Mouse (Mus musculus): ENCODE measurements around the gene Slc38a8. TPM values are rescaled to one million over a fixed set of nuclear protein-coding genes. Genes with fewer than 3 reads are reported as not detected.

Gene Slc38a8
- polyA plus RNA-seq, 1 experiment from 2014 or later = not detected

DNA sequence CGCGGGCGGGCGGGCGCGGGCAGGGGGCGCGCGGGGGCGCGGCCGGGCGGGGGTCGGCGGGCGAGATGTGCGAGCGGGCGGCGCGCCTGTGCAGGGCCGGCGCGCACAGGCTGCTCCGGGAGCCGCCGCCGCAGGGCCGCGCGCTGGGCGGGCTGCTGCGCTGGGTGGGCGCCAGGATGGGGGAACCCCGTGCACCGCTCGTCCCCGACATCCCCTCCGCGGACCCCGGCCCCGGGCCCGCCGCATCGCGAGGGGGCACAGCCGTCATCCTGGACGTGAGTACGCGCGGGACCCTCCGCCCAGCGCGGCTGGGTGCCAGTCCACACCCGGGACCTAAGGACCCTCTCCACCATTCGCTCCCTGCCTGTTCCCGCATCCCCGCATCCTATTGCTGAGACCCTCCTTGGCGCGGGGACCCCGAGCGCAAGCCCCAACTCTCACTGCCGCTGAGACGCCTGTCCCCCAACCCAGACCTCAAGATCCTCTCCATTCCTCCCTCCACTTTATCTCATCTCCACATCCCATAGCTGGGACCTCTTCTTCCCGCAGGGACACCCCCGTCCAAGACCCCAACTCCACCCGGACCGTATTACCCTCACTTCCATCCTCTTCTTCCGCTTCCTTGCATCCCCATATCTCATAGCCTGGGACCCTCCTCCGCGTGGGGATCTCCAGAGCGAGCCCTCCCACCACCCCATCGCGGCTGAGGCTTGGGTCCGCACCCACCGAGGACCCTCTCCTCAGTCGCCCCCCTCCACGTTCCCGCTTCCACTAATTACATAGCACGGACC is 54.3 kb downstream of the Slc38a8 start:
- 1% methylated on average over 53 of the region's 80 CpGs for whole genome bisulfite sequencing
- Histone ChIP-seq H3K36me3 (ENCODE audit: control insufficient read depth, insufficient read depth, low read length) (no peaks in the 10 kb centered on the region), H3K4me1 (ENCODE audit: control insufficient read depth, insufficient read depth, low read length) (peaks cover 5% of the 10 kb centered on the region), H3K9me3 (replicated peaks; ENCODE audit: control insufficient read depth, low read length) (no peaks in the 10 kb centered on the region), H3K4me2 (ENCODE audit: low read depth, low read length) (peak overlapping the region; percentile 100), H3K4me3 (replicated peaks; ENCODE audit: low read length) (peak overlapping the region; percentile 65), H3K27me3 (ENCODE audit: control insufficient read depth, insufficient read depth, low read length) (peaks cover 16% of the 10 kb centered on the region), H3K9ac (ENCODE audit: low read length) (peak overlapping the region; percentile 78), H3K27ac (ENCODE audit: low read length) (no peak overlapping the region)
- no peak for ATAC-seq (ENCODE audit: insufficient read depth, low FRiP score)

DNA sequence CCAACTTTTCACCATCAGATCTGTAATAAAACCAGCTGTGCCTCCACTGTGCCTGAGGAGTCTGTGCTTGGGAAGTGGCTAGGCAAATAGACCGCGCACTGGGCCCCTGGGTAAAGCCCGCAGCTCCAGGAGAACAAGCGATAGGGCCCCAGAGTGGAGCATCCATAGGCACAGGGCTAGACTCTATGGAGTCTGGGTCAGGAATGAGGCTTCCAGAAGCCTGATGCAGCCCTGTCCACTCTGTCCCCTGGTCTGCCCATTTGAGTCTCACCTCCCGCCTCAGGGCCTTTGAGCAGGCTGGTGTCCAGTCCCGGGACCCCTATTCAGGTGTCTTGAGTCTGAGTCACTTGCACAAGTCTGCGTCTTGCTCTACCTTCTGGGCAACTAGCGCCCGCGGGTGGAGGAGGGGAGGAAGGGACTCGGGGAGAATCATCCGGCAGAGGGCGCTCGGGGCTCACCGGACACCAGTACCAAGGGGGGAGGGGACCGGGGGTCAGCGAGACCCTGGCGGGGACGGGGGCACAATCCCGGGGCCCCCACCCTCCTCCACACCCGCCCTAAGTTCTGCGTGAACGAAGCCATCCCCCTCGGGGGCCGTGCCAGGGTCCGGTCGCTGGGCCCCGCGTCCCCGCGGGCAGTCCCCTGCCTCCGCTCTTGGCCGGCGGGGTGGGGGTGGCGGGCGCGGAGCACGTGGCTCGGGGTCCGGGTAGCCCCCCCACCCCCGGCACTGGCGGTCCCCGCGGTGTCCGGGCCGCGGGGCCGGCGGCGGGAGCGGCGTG is 55.1 kb downstream of the Slc38a8 start, which contains the start of gene Necab2:
Gene Necab2, plus strand, starts transcription at position 509 of the 779 bp plus-strand sequence.
- Histone ChIP-seq H3K9me3 (replicated peaks; ENCODE audit: control insufficient read depth, low read length) (no peaks in the 10 kb centered on the region), H3K9ac (ENCODE audit: low read length) (peak within 1 kb of the TSS; percentile 78), H3K36me3 (ENCODE audit: control insufficient read depth, insufficient read depth, low read length) (no peaks in the 10 kb centered on the region), H3K27ac (ENCODE audit: low read length) (no peak within 1 kb of the TSS), H3K4me3 (replicated peaks; ENCODE audit: low read length) (peak within 1 kb of the TSS; percentile 65), H3K27me3 (ENCODE audit: control insufficient read depth, insufficient read depth, low read length) (peaks cover 16% of the 10 kb centered on the region), H3K4me1 (ENCODE audit: control insufficient read depth, insufficient read depth, low read length) (peaks cover 5% of the 10 kb centered on the region), H3K4me2 (ENCODE audit: low read depth, low read length) (peak within 1 kb of the TSS; percentile 100)
- peak; percentile 56; the same call in 1 of the 2 replicates for ATAC-seq (ENCODE audit: insufficient read depth, low FRiP score)
- WGBS = 2% methylated on average over 44 of the region's 52 CpGs

GRCm38 (mm10) chr8:119442970-119443369 is 58.5 kb downstream of the Slc38a8 start:
- Histone ChIP-seq H3K9ac (ENCODE audit: low read length) (no peak overlapping the region), H3K4me1 (ENCODE audit: control insufficient read depth, insufficient read depth, low read length) (peaks cover 14% of the 10 kb centered on the region), H3K27me3 (ENCODE audit: control insufficient read depth, insufficient read depth, low read length) (peaks cover 9% of the 10 kb centered on the region), H3K4me3 (replicated peaks; ENCODE audit: low read length) (no peak overlapping the region), H3K9me3 (replicated peaks; ENCODE audit: control insufficient read depth, low read length) (no peaks in the 10 kb centered on the region), H3K4me2 (ENCODE audit: low read depth, low read length) (no peak overlapping the region), H3K27ac (ENCODE audit: low read length) (no peak overlapping the region), H3K36me3 (ENCODE audit: control insufficient read depth, insufficient read depth, low read length) (no peaks in the 10 kb centered on the region)
- 95% methylated on average over 8 of the region's 8 CpGs for WGBS
- ATAC-seq (ENCODE audit: insufficient read depth, low FRiP score) = no peak

GRCm38 (mm10) chr8:119442013-119442412 is 59.5 kb downstream of the Slc38a8 start:
- ATAC-seq (ENCODE audit: insufficient read depth, low FRiP score) = no peak
- Histone ChIP-seq H3K27me3 (ENCODE audit: control insufficient read depth, insufficient read depth, low read length) (0 out of 2 replicates have a peak, but pooled peaks cover under 1% of the 10 kb centered on the region), H3K4me2 (ENCODE audit: low read depth, low read length) (no peak overlapping the region), H3K4me3 (replicated peaks; ENCODE audit: low read length) (no peak overlapping the region), H3K9me3 (replicated peaks; ENCODE audit: control insufficient read depth, low read length) (no peaks in the 10 kb centered on the region), H3K4me1 (ENCODE audit: control insufficient read depth, insufficient read depth, low read length) (peaks cover 18% of the 10 kb centered on the region), H3K9ac (ENCODE audit: low read length) (no peak overlapping the region), H3K27ac (ENCODE audit: low read length) (no peak overlapping the region), H3K36me3 (ENCODE audit: control insufficient read depth, insufficient read depth, low read length) (no peaks in the 10 kb centered on the region)
- 65% methylated on average over 5 of the region's 5 CpGs for WGBS

- no peak overlapping the region for H3K4me3 ChIP-seq (replicated peaks; ENCODE audit: low read length)
- no peaks in the 10 kb centered on the region for H3K9me3 ChIP-seq (replicated peaks; ENCODE audit: control insufficient read depth, low read length)
- H3K27me3 ChIP-seq (ENCODE audit: control insufficient read depth, insufficient read depth, low read length) = no peaks in the 10 kb centered on the region
- H3K4me1 ChIP-seq (ENCODE audit: control insufficient read depth, insufficient read depth, low read length) = peaks cover 19% of the 10 kb centered on the region
- no peak; the same call in 1 of the 2 replicates for ATAC-seq (ENCODE audit: insufficient read depth, low FRiP score)
- H3K36me3 ChIP-seq (ENCODE audit: control insufficient read depth, insufficient read depth, low read length) = no peaks in the 10 kb centered on the region
- WGBS = 30% methylated on average over 1 of the region's 1 CpGs
- H3K9ac ChIP-seq (ENCODE audit: low read length) = peak overlapping the region; percentile 50; the same call in 1 of the 2 replicates
- peak overlapping the region; percentile 79 for H3K27ac ChIP-seq (ENCODE audit: low read length)
- peak overlapping the region; percentile 25 for H3K4me2 ChIP-seq (ENCODE audit: low read depth, low read length)
These were observed 60.6 kb downstream of the Slc38a8 start for GRCm38 (mm10) chr8:119440952-119441270.

DNA sequence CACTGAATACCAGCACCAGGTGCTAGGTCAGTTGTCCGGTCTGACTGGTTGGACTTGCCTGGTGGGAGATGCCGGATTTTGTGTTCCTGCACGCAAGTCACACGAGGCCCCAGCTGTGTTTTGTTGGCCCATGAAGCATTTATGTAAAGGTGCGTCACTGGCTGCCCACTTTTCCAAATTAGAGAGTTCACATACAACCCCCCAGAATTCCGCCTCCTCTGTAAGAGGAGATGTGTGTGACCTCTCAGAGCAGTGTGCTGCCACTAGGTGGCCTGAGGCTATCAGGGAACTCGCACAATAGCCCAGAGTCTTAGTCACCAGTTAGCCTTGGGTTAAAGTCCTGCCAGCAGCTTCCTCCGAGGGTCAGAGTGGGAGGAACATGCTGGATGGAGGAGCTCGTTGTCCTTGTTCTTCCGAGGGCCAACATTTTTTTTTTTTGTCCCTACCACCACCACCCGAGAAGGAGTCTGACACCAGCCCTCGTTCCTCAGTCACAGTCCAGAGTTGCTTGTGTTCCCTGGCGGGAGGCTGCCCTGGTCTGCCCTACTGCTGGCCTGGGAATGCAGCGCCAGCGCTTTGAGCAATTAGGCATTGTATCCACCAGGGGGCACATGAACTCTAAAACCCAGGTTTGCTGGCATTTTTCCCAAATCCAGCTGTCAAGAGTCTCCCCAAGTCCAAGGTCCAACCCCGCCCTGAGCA is 61.1 kb downstream of the Slc38a8 start:
- 17% methylated on average over 16 of the region's 16 CpGs for WGBS
- peak overlapping the region; percentile 25; the same call in 1 of the 2 replicates for H3K4me2 ChIP-seq (ENCODE audit: low read depth, low read length)
- no peak overlapping the region for H3K4me3 ChIP-seq (replicated peaks; ENCODE audit: low read length)
- peaks cover 19% of the 10 kb centered on the region for H3K4me1 ChIP-seq (ENCODE audit: control insufficient read depth, insufficient read depth, low read length)
- no peak overlapping the region for H3K9ac ChIP-seq (ENCODE audit: low read length)
- peak; percentile 52 for ATAC-seq (ENCODE audit: insufficient read depth, low FRiP score)
- H3K9me3 ChIP-seq (replicated peaks; ENCODE audit: control insufficient read depth, low read length) = no peaks in the 10 kb centered on the region
- H3K27me3 ChIP-seq (ENCODE audit: control insufficient read depth, insufficient read depth, low read length) = no peaks in the 10 kb centered on the region
- peak overlapping the region; percentile 79 for H3K27ac ChIP-seq (ENCODE audit: low read length)
- H3K36me3 ChIP-seq (ENCODE audit: control insufficient read depth, insufficient read depth, low read length) = no peaks in the 10 kb centered on the region

GRCm38 (mm10) chr8:119439893-119440249 is 61.6 kb downstream of the Slc38a8 start:
- Histone ChIP-seq H3K36me3 (ENCODE audit: control insufficient read depth, insufficient read depth, low read length) (no peaks in the 10 kb centered on the region), H3K27me3 (ENCODE audit: control insufficient read depth, insufficient read depth, low read length) (no peaks in the 10 kb centered on the region), H3K9me3 (replicated peaks; ENCODE audit: control insufficient read depth, low read length) (no peaks in the 10 kb centered on the region), H3K4me3 (replicated peaks; ENCODE audit: low read length) (no peak overlapping the region), H3K27ac (ENCODE audit: low read length) (peak overlapping the region; percentile 65), H3K4me1 (ENCODE audit: control insufficient read depth, insufficient read depth, low read length) (peaks cover 19% of the 10 kb centered on the region), H3K4me2 (ENCODE audit: low read depth, low read length) (peak overlapping the region; percentile 49; the same call in 1 of the 2 replicates), H3K9ac (ENCODE audit: low read length) (no peak overlapping the region)
- ATAC-seq (ENCODE audit: insufficient read depth, low FRiP score) = no peak
- 66% methylated on average over 7 of the region's 7 CpGs for WGBS

DNA sequence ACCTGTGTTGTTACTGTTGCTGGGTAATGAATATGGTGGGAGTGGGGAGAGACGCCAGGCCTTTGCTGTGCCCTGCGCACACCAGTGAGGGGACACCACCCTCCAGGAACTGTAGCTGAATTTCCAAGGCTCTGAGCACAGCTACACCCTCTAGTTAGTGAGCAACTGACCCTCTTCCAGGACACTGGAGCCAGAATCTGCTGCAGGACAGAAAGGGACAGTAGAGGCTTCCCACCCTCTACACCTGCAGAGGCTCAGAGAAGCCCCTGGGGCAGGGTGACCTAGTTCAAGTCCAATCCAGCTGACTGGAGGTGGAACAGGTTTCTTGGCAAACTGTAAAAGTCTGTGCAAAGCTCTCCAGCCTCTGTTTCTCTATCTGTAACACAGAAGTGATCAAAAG is 62.1 kb downstream of the Slc38a8 start:
- WGBS = 94% methylated on average over 2 of the region's 2 CpGs
- peaks cover 19% of the 10 kb centered on the region for H3K4me1 ChIP-seq (ENCODE audit: control insufficient read depth, insufficient read depth, low read length)
- H3K4me3 ChIP-seq (replicated peaks; ENCODE audit: low read length) = no peak overlapping the region
- ATAC-seq (ENCODE audit: insufficient read depth, low FRiP score) = no peak
- H3K27me3 ChIP-seq (ENCODE audit: control insufficient read depth, insufficient read depth, low read length) = no peaks in the 10 kb centered on the region
- no peaks in the 10 kb centered on the region for H3K36me3 ChIP-seq (ENCODE audit: control insufficient read depth, insufficient read depth, low read length)
- H3K9ac ChIP-seq (ENCODE audit: low read length) = peak overlapping the region; percentile 46
- no peaks in the 10 kb centered on the region for H3K9me3 ChIP-seq (replicated peaks; ENCODE audit: control insufficient read depth, low read length)
- peak overlapping the region; percentile 65 for H3K27ac ChIP-seq (ENCODE audit: low read length)
- peak overlapping the region; percentile 49; the same call in 1 of the 2 replicates for H3K4me2 ChIP-seq (ENCODE audit: low read depth, low read length)

Measured in stomach, embryonic 16.5 days (tissue).